Mouse (Mus musculus) liver, adult 2 months (tissue): ENCODE results near the gene Ptges.

ENCODE experiments used
- CTCF ChIP-seq: fragments of 200-500 bp; IDR thresholded peaks from 2 replicates; pipeline ENCODE4 v1.5.1; 2011; ENCODE audit warnings: low read depth, low read length, control low read depth
- POLR2A ChIP-seq: fragments of 200-500 bp; IDR thresholded peaks from 2 replicates; pipeline ENCODE4 v1.6.1; 2011; ENCODE audit warnings: low read length, control low read depth; ENCODE audit not compliant: insufficient read depth; ENCODE audit errors: extremely low read depth

GRCm38 (mm10) chr2:30912291-30912773, 17.3 kb downstream of the Ptges start:
- TF ChIP-seq CTCF (no peak), POLR2A (no peak)
